Mouse (Mus musculus) cortical plate, adult 2 months (tissue): ENCODE measurements at regions not wholly inside any gene's neighbourhood (a gene's known extent, or its start where the extent isn't known, plus 50 kb on each side); places are given as distances from the start of the nearest gene placed in this dataset.

Experiments
- H3K27ac ChIP-seq: fragments of 200-500 bp; 2 replicates; pipeline ENCODE4 v1.5.1; 2012; ENCODE audit warnings: low read length, control low read depth, inconsistent platforms; ENCODE audit not compliant: insufficient read depth
- H3K4me1 ChIP-seq: fragments of 200-500 bp; 2 replicates; pipeline ENCODE4 v1.6.1; 2011; ENCODE audit warnings: low read length; ENCODE audit not compliant: control insufficient read depth, insufficient read depth
- H3K4me3 ChIP-seq: fragments of 200-500 bp; 2 replicates; pipeline ENCODE4 v1.5.1; 2011; ENCODE audit warnings: mild to moderate bottlenecking, low read length, control low read depth; ENCODE audit not compliant: insufficient read depth
- CTCF ChIP-seq: fragments of 200-500 bp; IDR thresholded peaks from 2 replicates; pipeline ENCODE4 v1.5.1; 2011; ENCODE audit warnings: mild to moderate bottlenecking, control low read depth, low read length; ENCODE audit not compliant: insufficient read depth; ENCODE audit errors: extremely low read depth
- POLR2A ChIP-seq: fragments of 200-500 bp; IDR thresholded peaks from 2 replicates; pipeline ENCODE4 v1.6.1; 2011; ENCODE audit warnings: mild to moderate bottlenecking, low read length, control low read depth; ENCODE audit not compliant: insufficient read depth; ENCODE audit errors: extremely low read depth

- Histone ChIP-seq H3K27ac (no peak overlapping the region), H3K4me1 (no peaks in the 10 kb centered on the region), H3K4me3 (no peak overlapping the region)
- no peak for TF ChIP-seq CTCF
- TF ChIP-seq POLR2A: no peak
These were observed 101.3 kb upstream of the Pcdh8 start for GRCm38 (mm10) chr14:79872430-79872829.

GRCm38 (mm10) chr14:79869325-79869724 lies 98.2 kb upstream of the Pcdh8 start:
- Histone ChIP-seq H3K4me3 (no peak overlapping the region), H3K27ac (no peak overlapping the region), H3K4me1 (no peaks in the 10 kb centered on the region)
- no peak for TF ChIP-seq POLR2A
- TF ChIP-seq CTCF: no peak

- TF ChIP-seq CTCF (no peak), POLR2A (no peak)
- no peak overlapping the region for H3K4me3 ChIP-seq
- H3K4me1 ChIP-seq: no peaks in the 10 kb centered on the region
- H3K27ac ChIP-seq: no peak overlapping the region
These were observed 85.1 kb upstream of the Pcdh8 start for GRCm38 (mm10) chr14:79856245-79856644.

- Histone ChIP-seq H3K4me1 (no peaks in the 10 kb centered on the region), H3K4me3 (no peak overlapping the region), H3K27ac (no peak overlapping the region)
- TF ChIP-seq CTCF: no peak
- TF ChIP-seq POLR2A: no peak
These were observed 83.1 kb upstream of the Pcdh8 start for GRCm38 (mm10) chr14:79854216-79854615.

GRCm38 (mm10) chr14:79852683-79853082 lies 81.6 kb upstream of the Pcdh8 start:
- H3K27ac ChIP-seq: no peak overlapping the region
- TF ChIP-seq POLR2A: no peak
- TF ChIP-seq CTCF: no peak
- H3K4me3 ChIP-seq: no peak overlapping the region
- H3K4me1 ChIP-seq: no peaks in the 10 kb centered on the region

GRCm38 (mm10) chr14:79851795-79852194 lies 80.7 kb upstream of the Pcdh8 start:
- Histone ChIP-seq H3K4me1 (no peaks in the 10 kb centered on the region), H3K27ac (no peak overlapping the region), H3K4me3 (no peak overlapping the region)
- TF ChIP-seq POLR2A (no peak), CTCF (no peak)

- Histone ChIP-seq H3K4me3 (no peak overlapping the region), H3K4me1 (no peaks in the 10 kb centered on the region), H3K27ac (no peak overlapping the region)
- TF ChIP-seq POLR2A (no peak), CTCF (no peak)
These were observed 80.1 kb upstream of the Pcdh8 start for GRCm38 (mm10) chr14:79851231-79851630.

GRCm38 (mm10) chr14:79849617-79850435 lies 78.7 kb upstream of the Pcdh8 start:
- Histone ChIP-seq H3K27ac (no peak overlapping the region), H3K4me3 (no peak overlapping the region), H3K4me1 (no peaks in the 10 kb centered on the region)
- TF ChIP-seq CTCF: no peak
- TF ChIP-seq POLR2A: no peak

- Histone ChIP-seq H3K4me3 (no peak overlapping the region), H3K4me1 (no peaks in the 10 kb centered on the region), H3K27ac (no peak overlapping the region)
- TF ChIP-seq POLR2A (no peak), CTCF (no peak)
These were observed 77.0 kb upstream of the Pcdh8 start for GRCm38 (mm10) chr14:79848116-79848515.

- no peak overlapping the region for H3K4me3 ChIP-seq
- no peak overlapping the region for H3K27ac ChIP-seq
- no peaks in the 10 kb centered on the region; the same call in 1 of the 2 replicates for H3K4me1 ChIP-seq
- TF ChIP-seq CTCF (no peak), POLR2A (no peak)
These were observed 73.2 kb upstream of the Pcdh8 start for GRCm38 (mm10) chr14:79844306-79844705.

GRCm38 (mm10) chr14:79843135-79843550 lies 72.0 kb upstream of the Pcdh8 start:
- Histone ChIP-seq H3K27ac (no peak overlapping the region), H3K4me3 (no peak overlapping the region), H3K4me1 (no peaks in the 10 kb centered on the region; the same call in 1 of the 2 replicates)
- TF ChIP-seq POLR2A (no peak), CTCF (peak; percentile 52)
